Comparison of ENCODE assay signal across 21 mouse cellular contexts in the genomic region with DNA sequence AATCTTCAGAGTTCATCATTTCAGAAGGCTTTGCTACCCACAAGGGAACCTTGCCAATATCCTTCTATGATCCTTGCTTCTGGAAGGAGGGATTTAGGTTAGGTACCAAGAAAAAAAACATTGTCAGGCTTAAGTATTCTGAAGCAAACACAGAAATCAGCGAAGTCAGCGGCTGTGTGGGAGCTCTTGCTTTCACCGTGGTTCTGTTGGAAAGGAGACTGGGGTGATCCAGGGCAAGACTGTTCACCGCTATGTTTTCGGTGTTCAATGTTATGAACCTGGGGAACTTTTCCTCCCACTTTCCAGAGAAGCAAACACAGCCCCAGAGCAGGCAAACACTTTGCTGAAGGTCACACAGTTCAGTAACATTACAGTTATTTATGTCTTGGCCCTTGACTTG.
DNase-seq lines count a peak whose midpoint lies in the region; ATAC-seq and TF ChIP-seq lines count a peak whose summit lies in the region.
"Had no signal": no experiment of that assay in that cellular context is flagged by ENCODE, and none has a peak within 500 bp of the region (broad histone marks: within the 10 kb centered on the region; RNA-seq: fewer than 3 reads in every experiment).

No protein-coding gene starts in this region.

- no peak for TF ChIP-seq POLR2A in olfactory bulb, adult 2 months (IDR thresholded peaks at IDR 0.05; ENCODE audit: insufficient read depth, low read depth, low read length)

- no peaks in the 10 kb centered on the region for H3K36me3 ChIP-seq in forebrain, embryonic 15.5 days
- H3K36me3 ChIP-seq in forebrain, embryonic 11.5 days (ENCODE audit: control insufficient read depth, insufficient read depth, low read length), result no peaks in the 10 kb centered on the region
- H3K36me3 ChIP-seq in neural tube, embryonic 12.5 days, result no peaks in the 10 kb centered on the region
- no peaks in the 10 kb centered on the region for H3K36me3 ChIP-seq in midbrain, embryonic 14.5 days (ENCODE audit: control insufficient read depth, insufficient read depth, low read length)
- H3K36me3 ChIP-seq: G1E; heart, embryonic 10.5 days; limb, embryonic 12.5 days; liver, embryonic 12.5 days; stomach, embryonic 15.5 days had no signal

- peaks cover 14% of the 10 kb centered on the region for H3K4me1 ChIP-seq in forebrain, embryonic 15.5 days
- H3K4me1 ChIP-seq in forebrain, embryonic 11.5 days (replicated peaks; ENCODE audit: control insufficient read depth, insufficient read depth, low read length), result 0 out of 2 replicates have a peak, but pooled peaks cover 2% of the 10 kb centered on the region
- H3K4me1 ChIP-seq in neural tube, embryonic 12.5 days, result peaks cover 7% of the 10 kb centered on the region
- peaks cover 11% of the 10 kb centered on the region; the same call in 1 of the 2 replicates for H3K4me1 ChIP-seq in midbrain, embryonic 14.5 days (ENCODE audit: control insufficient read depth, insufficient read depth, low read length)
- peaks cover 7% of the 10 kb centered on the region; the same call in 1 of the 2 replicates for H3K4me1 ChIP-seq in olfactory bulb, adult 2 months (ENCODE audit: control insufficient read depth, insufficient read depth, low read length)
- H3K4me1 ChIP-seq: heart, embryonic 10.5 days; limb, embryonic 12.5 days; liver, embryonic 12.5 days; megakaryocyte, embryonic 14.5 days; stomach, embryonic 15.5 days had no signal

- H3K27ac ChIP-seq in forebrain, embryonic 15.5 days (replicated peaks), result peak overlapping the region; percentile 27
- H3K27ac ChIP-seq in forebrain, embryonic 11.5 days (ENCODE audit: low read depth, low read length), result no peak overlapping the region
- no peak overlapping the region for H3K27ac ChIP-seq in neural tube, embryonic 12.5 days
- H3K27ac ChIP-seq in midbrain, embryonic 14.5 days (replicated peaks; ENCODE audit: low read depth, low read length), result peak overlapping the region; percentile 32; the same call in 1 of the 2 replicates
- H3K27ac ChIP-seq in olfactory bulb, adult 2 months (ENCODE audit: insufficient read depth, low read depth, low read length), result peak overlapping the region; percentile 77
- H3K27ac ChIP-seq: heart, embryonic 10.5 days; limb, embryonic 12.5 days; liver, embryonic 12.5 days; stomach, embryonic 15.5 days had no signal

- no peaks in the 10 kb centered on the region for H3K9me3 ChIP-seq in forebrain, embryonic 15.5 days
- no peaks in the 10 kb centered on the region for H3K9me3 ChIP-seq in forebrain, embryonic 11.5 days (ENCODE audit: control insufficient read depth, low read length)
- no peaks in the 10 kb centered on the region for H3K9me3 ChIP-seq in neural tube, embryonic 12.5 days
- H3K9me3 ChIP-seq in midbrain, embryonic 14.5 days (ENCODE audit: control insufficient read depth, low read length), result no peaks in the 10 kb centered on the region
- H3K9me3 ChIP-seq: heart, embryonic 10.5 days; limb, embryonic 12.5 days; liver, embryonic 12.5 days; stomach, embryonic 15.5 days had no signal

- no peak overlapping the region for H3K9ac ChIP-seq in forebrain, embryonic 15.5 days (replicated peaks)
- no peak overlapping the region for H3K9ac ChIP-seq in forebrain, embryonic 11.5 days (ENCODE audit: low read length)
- no peak overlapping the region for H3K9ac ChIP-seq in neural tube, embryonic 12.5 days
- H3K9ac ChIP-seq in midbrain, embryonic 14.5 days (replicated peaks; ENCODE audit: low read length), result no peak overlapping the region
- H3K9ac ChIP-seq: limb, embryonic 12.5 days; liver, embryonic 12.5 days; stomach, embryonic 15.5 days had no signal

- H3K4me2 ChIP-seq in forebrain, embryonic 15.5 days (replicated peaks), result no peak overlapping the region
- no peak overlapping the region for H3K4me2 ChIP-seq in forebrain, embryonic 11.5 days (ENCODE audit: low read depth, low read length, severe bottlenecking)
- no peak overlapping the region for H3K4me2 ChIP-seq in neural tube, embryonic 12.5 days (replicated peaks)
- no peak overlapping the region for H3K4me2 ChIP-seq in midbrain, embryonic 14.5 days (ENCODE audit: low read length)
- H3K4me2 ChIP-seq: limb, embryonic 12.5 days; liver, embryonic 12.5 days; stomach, embryonic 15.5 days had no signal

- intact Hi-C loops in gastrocnemius, postnatal 36 days (cut with DNase I), result no loop called here

- ATAC-seq in forebrain, embryonic 15.5 days (replicated peaks), result peak; percentile 27; the same call in 1 of the 2 replicates
- ATAC-seq in forebrain, embryonic 11.5 days (replicated peaks; ENCODE audit: low FRiP score), result no peak
- ATAC-seq in neural tube, embryonic 12.5 days (ENCODE audit: low FRiP score, low read depth), result peak; percentile 17; the same call in 1 of the 2 replicates
- no peak for ATAC-seq in midbrain, embryonic 14.5 days (ENCODE audit: low FRiP score, low TSS enrichment)
- ATAC-seq: liver, embryonic 12.5 days had no signal

- no peak overlapping the region for H3K4me3 ChIP-seq in forebrain, embryonic 15.5 days
- no peak overlapping the region for H3K4me3 ChIP-seq in forebrain, embryonic 11.5 days (ENCODE audit: low read depth, low read length)
- H3K4me3 ChIP-seq in neural tube, embryonic 12.5 days, result no peak overlapping the region
- H3K4me3 ChIP-seq in midbrain, embryonic 14.5 days (replicated peaks; ENCODE audit: low read depth, low read length), result no peak overlapping the region
- H3K4me3 ChIP-seq in olfactory bulb, adult 2 months (ENCODE audit: insufficient read depth, low read depth, low read length), result no peak overlapping the region
- H3K4me3 ChIP-seq: heart, embryonic 10.5 days; limb, embryonic 12.5 days; liver, embryonic 12.5 days; megakaryocyte, embryonic 14.5 days; myocyte; stomach, embryonic 15.5 days had no signal

- H3K27me3 ChIP-seq in forebrain, embryonic 15.5 days, result no peaks in the 10 kb centered on the region
- H3K27me3 ChIP-seq in forebrain, embryonic 11.5 days (ENCODE audit: control insufficient read depth, insufficient read depth, low read length), result no peaks in the 10 kb centered on the region
- no peaks in the 10 kb centered on the region for H3K27me3 ChIP-seq in neural tube, embryonic 12.5 days (replicated peaks)
- no peaks in the 10 kb centered on the region for H3K27me3 ChIP-seq in midbrain, embryonic 14.5 days (ENCODE audit: control insufficient read depth, insufficient read depth, low read length)
- H3K27me3 ChIP-seq: limb, embryonic 12.5 days; liver, embryonic 12.5 days; megakaryocyte, embryonic 14.5 days; stomach, embryonic 15.5 days had no signal

- WGBS in forebrain, embryonic 15.5 days, result 73% methylated on average over 5 of the region's 5 CpGs
- 81% methylated on average over 5 of the region's 5 CpGs for WGBS in forebrain, embryonic 11.5 days
- 88% methylated on average over 5 of the region's 5 CpGs for WGBS in neural tube, embryonic 12.5 days
- WGBS in midbrain, embryonic 14.5 days, result 77% methylated on average over 5 of the region's 5 CpGs
- 28% methylated on average over 5 of the region's 5 CpGs for WGBS in olfactory bulb, adult 2 months

- no peak for DNase-seq in forebrain, embryonic 11.5 days (ENCODE audit: low spot score)
- no peak for DNase-seq in neural tube, embryonic 10.5 days (ENCODE audit: extremely low spot score, low spot score)
- DNase-seq in midbrain, embryonic 14.5 days, result no peak
- no peak for DNase-seq in kidney, postnatal 36 days
- no peak for DNase-seq in gastrocnemius, postnatal 36 days
- DNase-seq: adrenal gland, postnatal 25 days; heart, postnatal 10 days; kidney, adult 2 months; kidney, postnatal 14 days; lung, adult 2 months; thymus, adult 18-20 months had no signal

- TF ChIP-seq CTCF in olfactory bulb, adult 2 months (IDR thresholded peaks at IDR 0.05; ENCODE audit: insufficient read depth, low read depth, low read length), result no peak

Comparison
In these comparisons a context has a peak if more than half of its experiments do, and no peak if none do; other contexts are left out.
1. ATAC-seq: peak in forebrain, embryonic 15.5 days (single experiment) and neural tube, embryonic 12.5 days (single experiment); none in forebrain, embryonic 11.5 days (single experiment) and midbrain, embryonic 14.5 days (single experiment).
2. H3K27ac ChIP-seq: peak in forebrain, embryonic 15.5 days (single experiment), midbrain, embryonic 14.5 days (single experiment) and olfactory bulb, adult 2 months (single experiment); none in forebrain, embryonic 11.5 days (single experiment) and neural tube, embryonic 12.5 days (single experiment).